Mouse (Mus musculus) lung, postnatal 0 days (tissue): ENCODE data around the gene Dclk2.

Experiments used
- CTCF ChIP-seq: IDR thresholded peaks from 2 replicates; pipeline ENCODE4 v1.5.1; 2016; ENCODE audit warnings: antibody characterized with exemption, mild to moderate bottlenecking
- EP300 ChIP-seq: IDR thresholded peaks from 2 replicates; pipeline ENCODE4 v1.6.1; 2016; ENCODE audit warnings: antibody characterized with exemption, mild to moderate bottlenecking, control low read depth

GRCm38 (mm10) chr3:86955376-86955775 lies 34.7 kb upstream of the Dclk2 start:
- TF ChIP-seq EP300 (no peak), CTCF (no peak)
